Mouse (Mus musculus) ovary, postnatal 10 days (tissue): ENCODE measurements around the gene F7.

Experiments used
- DNase-seq: peaks from one replicate; pipeline ENCODE4 v3.0.0; 2022; ENCODE audit warnings: low spot score

Gene F7

GRCm38 (mm10) chr8:13025487-13026224 is at the start of gene F7:
Gene F7, plus strand, starts transcription at chr8:13026034.
- no peak for DNase-seq

- DNase-seq: no peak
Measured at GRCm38 (mm10) chr8:12976290-12976689, 49.5 kb upstream of the F7 start.

- no peak for DNase-seq
Measured at GRCm38 (mm10) chr8:12976723-12977122, 49.1 kb upstream of the F7 start.

GRCm38 (mm10) chr8:12977325-12977724 is 48.5 kb upstream of the F7 start:
- DNase-seq: no peak

- DNase-seq: no peak
Measured at GRCm38 (mm10) chr8:12978308-12978707, 47.5 kb upstream of the F7 start.

- no peak for DNase-seq
Measured at GRCm38 (mm10) chr8:12978726-12979125, 47.1 kb upstream of the F7 start.

- no peak for DNase-seq
Measured at GRCm38 (mm10) chr8:12983681-12984467, 42.0 kb upstream of the F7 start.

- no peak for DNase-seq
Measured at GRCm38 (mm10) chr8:12984601-12985243, 41.1 kb upstream of the F7 start.

- DNase-seq: no peak
Measured at GRCm38 (mm10) chr8:12985259-12985658, 40.6 kb upstream of the F7 start.

- no peak for DNase-seq
Measured at GRCm38 (mm10) chr8:12987571-12987970, 38.3 kb upstream of the F7 start.

- DNase-seq: no peak
Measured at GRCm38 (mm10) chr8:12988722-12989430, 37.0 kb upstream of the F7 start.

- no peak for DNase-seq
Measured at GRCm38 (mm10) chr8:12991411-12991810, 34.4 kb upstream of the F7 start.

GRCm38 (mm10) chr8:12994468-12994867 is 31.4 kb upstream of the F7 start:
- no peak for DNase-seq

GRCm38 (mm10) chr8:12995481-12995880 is 30.4 kb upstream of the F7 start:
- no peak for DNase-seq

- DNase-seq: no peak
Measured at GRCm38 (mm10) chr8:12996831-12997275, 29.0 kb upstream of the F7 start.

- no peak for DNase-seq
Measured at GRCm38 (mm10) chr8:12998331-12998730, 27.5 kb upstream of the F7 start.

- DNase-seq: no peak
Measured at GRCm38 (mm10) chr8:12999793-13000192, 26.0 kb upstream of the F7 start.

- DNase-seq: no peak
Measured at GRCm38 (mm10) chr8:13007458-13007857, 18.4 kb upstream of the F7 start.

- DNase-seq: no peak
Measured at GRCm38 (mm10) chr8:13010313-13010712, 15.5 kb upstream of the F7 start.

GRCm38 (mm10) chr8:13019560-13019959 is 6.3 kb upstream of the F7 start:
- no peak for DNase-seq

- no peak for DNase-seq
Measured at GRCm38 (mm10) chr8:13021830-13022229, 4.0 kb upstream of the F7 start.

- DNase-seq: no peak
Measured at GRCm38 (mm10) chr8:13027615-13028014, 1.8 kb downstream of the F7 start.
